Mouse (Mus musculus): ENCODE measurements around the gene Ggnbp2. TPM values are rescaled to one million over a fixed set of nuclear protein-coding genes. Genes with fewer than 3 reads are reported as not detected.

The Ggnbp2 gene
- polyA plus RNA-seq, 1 experiment from 2014 or later: 66.1 TPM

- no peaks in the 10 kb centered on the region for H3K27me3 ChIP-seq (replicated peaks; ENCODE audit: control insufficient read depth, insufficient read depth, low read length)
- no peak overlapping the region for H3K9ac ChIP-seq (ENCODE audit: low read length)
- H3K9me3 ChIP-seq (ENCODE audit: control insufficient read depth, low read length): no peaks in the 10 kb centered on the region
- no peaks in the 10 kb centered on the region for H3K36me3 ChIP-seq (ENCODE audit: control insufficient read depth, insufficient read depth, low read length)
- H3K4me2 ChIP-seq (ENCODE audit: low read length): no peak overlapping the region
- H3K4me1 ChIP-seq (replicated peaks; ENCODE audit: control insufficient read depth, insufficient read depth, low read length): no peaks in the 10 kb centered on the region
- H3K27ac ChIP-seq (ENCODE audit: low read depth): no peak overlapping the region
- ATAC-seq (replicated peaks; ENCODE audit: low FRiP score, low TSS enrichment, low read depth): no peak
- no peak overlapping the region for H3K4me3 ChIP-seq (ENCODE audit: low read depth, low read length)
- 92% methylated on average over 4 of the region's 4 CpGs for whole genome bisulfite sequencing
- no peak for DNase-seq (ENCODE audit: low spot score)
Observed at GRCm38 (mm10) chr11:84804373-84804772, 66.2 kb downstream of the Ggnbp2 start.

GRCm38 (mm10) chr11:84797627-84798353 lies 72.8 kb downstream of the Ggnbp2 start:
- ATAC-seq (replicated peaks; ENCODE audit: low FRiP score, low TSS enrichment, low read depth) (peak; percentile 59; the same call in 1 of the 2 replicates), DNase-seq (ENCODE audit: low spot score) (peak; percentile 96)
- Histone ChIP-seq H3K9me3 (ENCODE audit: control insufficient read depth, low read length) (no peaks in the 10 kb centered on the region), H3K9ac (ENCODE audit: low read length) (no peak overlapping the region), H3K4me2 (ENCODE audit: low read length) (no peak overlapping the region), H3K4me3 (ENCODE audit: low read depth, low read length) (no peak overlapping the region), H3K27me3 (replicated peaks; ENCODE audit: control insufficient read depth, insufficient read depth, low read length) (no peaks in the 10 kb centered on the region), H3K36me3 (ENCODE audit: control insufficient read depth, insufficient read depth, low read length) (no peaks in the 10 kb centered on the region), H3K4me1 (replicated peaks; ENCODE audit: control insufficient read depth, insufficient read depth, low read length) (no peaks in the 10 kb centered on the region; the same call in 1 of the 2 replicates), H3K27ac (ENCODE audit: low read depth) (no peak overlapping the region)
- WGBS: 21% methylated on average over 21 of the region's 21 CpGs

GRCm38 (mm10) chr11:84797026-84797425 lies 73.6 kb downstream of the Ggnbp2 start:
- DNase-seq (ENCODE audit: low spot score) (no peak), ATAC-seq (replicated peaks; ENCODE audit: low FRiP score, low TSS enrichment, low read depth) (no peak)
- H3K36me3 ChIP-seq (ENCODE audit: control insufficient read depth, insufficient read depth, low read length): no peaks in the 10 kb centered on the region
- no peaks in the 10 kb centered on the region for H3K9me3 ChIP-seq (ENCODE audit: control insufficient read depth, low read length)
- H3K4me3 ChIP-seq (ENCODE audit: low read depth, low read length): no peak overlapping the region
- H3K4me2 ChIP-seq (ENCODE audit: low read length): no peak overlapping the region
- no peak overlapping the region for H3K27ac ChIP-seq (ENCODE audit: low read depth)
- no peak overlapping the region for H3K9ac ChIP-seq (ENCODE audit: low read length)
- no peaks in the 10 kb centered on the region; the same call in 1 of the 2 replicates for H3K4me1 ChIP-seq (replicated peaks; ENCODE audit: control insufficient read depth, insufficient read depth, low read length)
- 40% methylated on average over 10 of the region's 10 CpGs for WGBS
- H3K27me3 ChIP-seq (replicated peaks; ENCODE audit: control insufficient read depth, insufficient read depth, low read length): no peaks in the 10 kb centered on the region

- Histone ChIP-seq H3K36me3 (ENCODE audit: control insufficient read depth, insufficient read depth, low read length) (no peaks in the 10 kb centered on the region), H3K9ac (ENCODE audit: low read length) (no peak overlapping the region), H3K27ac (ENCODE audit: low read depth) (no peak overlapping the region), H3K4me2 (ENCODE audit: low read length) (0 out of 2 replicates have a peak overlapping the region, but pooled peaks have one; percentile 18), H3K4me1 (replicated peaks; ENCODE audit: control insufficient read depth, insufficient read depth, low read length) (no peaks in the 10 kb centered on the region; the same call in 1 of the 2 replicates), H3K9me3 (ENCODE audit: control insufficient read depth, low read length) (no peaks in the 10 kb centered on the region), H3K4me3 (ENCODE audit: low read depth, low read length) (no peak overlapping the region), H3K27me3 (replicated peaks; ENCODE audit: control insufficient read depth, insufficient read depth, low read length) (no peaks in the 10 kb centered on the region)
- peak; percentile 87 for DNase-seq (ENCODE audit: low spot score)
- WGBS: 11% methylated on average over 17 of the region's 17 CpGs
- peak; percentile 69 for ATAC-seq (replicated peaks; ENCODE audit: low FRiP score, low TSS enrichment, low read depth)
Observed at GRCm38 (mm10) chr11:84794496-84795113, 76.0 kb downstream of the Ggnbp2 start.

GRCm38 (mm10) chr11:84793545-84793944 lies 77.1 kb downstream of the Ggnbp2 start:
- Histone ChIP-seq H3K4me2 (ENCODE audit: low read length) (no peak overlapping the region), H3K4me3 (ENCODE audit: low read depth, low read length) (no peak overlapping the region), H3K9ac (ENCODE audit: low read length) (no peak overlapping the region), H3K36me3 (ENCODE audit: control insufficient read depth, insufficient read depth, low read length) (no peaks in the 10 kb centered on the region), H3K4me1 (replicated peaks; ENCODE audit: control insufficient read depth, insufficient read depth, low read length) (no peaks in the 10 kb centered on the region; the same call in 1 of the 2 replicates), H3K27ac (ENCODE audit: low read depth) (no peak overlapping the region), H3K27me3 (replicated peaks; ENCODE audit: control insufficient read depth, insufficient read depth, low read length) (no peaks in the 10 kb centered on the region), H3K9me3 (ENCODE audit: control insufficient read depth, low read length) (no peaks in the 10 kb centered on the region)
- ATAC-seq (replicated peaks; ENCODE audit: low FRiP score, low TSS enrichment, low read depth): no peak
- no peak for DNase-seq (ENCODE audit: low spot score)

- no peak for ATAC-seq (replicated peaks; ENCODE audit: low FRiP score, low TSS enrichment, low read depth)
Observed at GRCm38 (mm10) chr11:84790383-84790782, 80.2 kb downstream of the Ggnbp2 start.

More at GRCm38 (mm10) chr11:84790383-84790782, 80.2 kb downstream of the Ggnbp2 start:
- 56% methylated on average over 6 of the region's 6 CpGs for WGBS
- Histone ChIP-seq H3K4me3 (ENCODE audit: low read depth, low read length) (no peak overlapping the region), H3K27ac (ENCODE audit: low read depth) (no peak overlapping the region), H3K9me3 (ENCODE audit: control insufficient read depth, low read length) (no peaks in the 10 kb centered on the region), H3K4me2 (ENCODE audit: low read length) (no peak overlapping the region), H3K9ac (ENCODE audit: low read length) (no peak overlapping the region), H3K36me3 (ENCODE audit: control insufficient read depth, insufficient read depth, low read length) (no peaks in the 10 kb centered on the region), H3K4me1 (replicated peaks; ENCODE audit: control insufficient read depth, insufficient read depth, low read length) (no peaks in the 10 kb centered on the region; the same call in 1 of the 2 replicates), H3K27me3 (replicated peaks; ENCODE audit: control insufficient read depth, insufficient read depth, low read length) (no peaks in the 10 kb centered on the region)
- no peak for DNase-seq (ENCODE audit: low spot score)

Small RNAs within 50 kb of the gene (microRNA-seq; reads per million reads assigned to microRNA genes)
- gene Gm23564: not detected

Other genes with a start within 250 kb of the Ggnbp2 start
- 15.9 and 16.9 TPM in 2 replicates for gene Mrm1, start 51.3 kb downstream of the Ggnbp2 start, polyA plus RNA-seq (2014; fragmentation: Nextera tagmentation; extraction: Ambion mirVana)
- gene Dhrs11, start 41.8 kb downstream of the Ggnbp2 start, polyA plus RNA-seq (2014; fragmentation: Nextera tagmentation; extraction: Ambion mirVana): 30.4 and 37.1 TPM in 2 replicates
- gene Myo19, start 9.3 kb upstream of the Ggnbp2 start, polyA plus RNA-seq (2014; fragmentation: Nextera tagmentation; extraction: Ambion mirVana): 10.0 and 10.6 TPM in 2 replicates
- gene Pigw, start 9.5 kb upstream of the Ggnbp2 start, polyA plus RNA-seq (2014; fragmentation: Nextera tagmentation; extraction: Ambion mirVana): 3.6 and 4.0 TPM in 2 replicates
- gene Znhit3, start 45.5 kb upstream of the Ggnbp2 start, polyA plus RNA-seq (2014; fragmentation: Nextera tagmentation; extraction: Ambion mirVana): 65.9 and 67.6 TPM in 2 replicates
- 0.24 and 0.99 TPM in 2 replicates for gene Car4, start 87.0 kb upstream of the Ggnbp2 start, polyA plus RNA-seq (2014; fragmentation: Nextera tagmentation; extraction: Ambion mirVana)